Comparison of ENCODE assay signal across 24 mouse cellular contexts in genomic region chr13:73961177-73961576, GRCm38 (mm10). TPM values are rescaled to one million over a fixed set of nuclear protein-coding genes. Genes with fewer than 3 reads are reported as not detected.
A peak's percentile ranks its signal among the peaks of the same experiment; 100 is the strongest.
DNase-seq lines count a peak whose midpoint lies in the region; ATAC-seq and TF ChIP-seq lines count a peak whose summit lies in the region.
"Had no signal": no experiment of that assay in that cellular context is flagged by ENCODE, and none has a peak within 500 bp of the region (broad histone marks: within the 10 kb centered on the region; RNA-seq: fewer than 3 reads in every experiment).

No protein-coding gene starts in this region.

- H3K36me3 ChIP-seq in midbrain, embryonic 15.5 days (replicated peaks) = peaks cover 48% of the 10 kb centered on the region
- peaks cover 44% of the 10 kb centered on the region for H3K36me3 ChIP-seq in midbrain, embryonic 16.5 days (ENCODE audit: control insufficient read depth, insufficient read depth, low read length)

- peak overlapping the region; percentile 74 for H3K27ac ChIP-seq in layer of hippocampus, adult 2 months
- no peak overlapping the region for H3K27ac ChIP-seq in midbrain, embryonic 15.5 days
- no peak overlapping the region for H3K27ac ChIP-seq in midbrain, embryonic 16.5 days (ENCODE audit: low read length)
- H3K27ac ChIP-seq: forebrain, embryonic 15.5 days; heart, embryonic 10.5 days; liver, embryonic 15.5 days had no signal

- 79% methylated on average over 4 of the region's 4 CpGs for WGBS in midbrain, embryonic 15.5 days
- 80% methylated on average over 4 of the region's 4 CpGs for WGBS in midbrain, embryonic 16.5 days

- H3K4me1 ChIP-seq in midbrain, embryonic 15.5 days = no peaks in the 10 kb centered on the region
- no peaks in the 10 kb centered on the region for H3K4me1 ChIP-seq in midbrain, embryonic 16.5 days (ENCODE audit: control insufficient read depth, insufficient read depth, low read length)
- H3K4me1 ChIP-seq: forebrain, embryonic 15.5 days; heart, embryonic 10.5 days; liver, embryonic 15.5 days had no signal

- peak; percentile 77 for ATAC-seq in frontal cortex, adult (ENCODE audit: low TSS enrichment)
- ATAC-seq in midbrain, embryonic 15.5 days (replicated peaks) = peak; percentile 51; the same call in 1 of the 2 replicates
- ATAC-seq in midbrain, embryonic 16.5 days = no peak
- ATAC-seq in megakaryocyte progenitor cell, adult 5-6 weeks (replicated peaks; ENCODE audit: poor library complexity) = peak; percentile 34; the same call in 1 of the 2 replicates
- ATAC-seq: forebrain, embryonic 15.5 days; inflammation-experienced regulatory T-cells, adult 6 months had no signal

- H3K4me3 ChIP-seq in layer of hippocampus, adult 2 months = no peak overlapping the region
- H3K4me3 ChIP-seq in midbrain, embryonic 15.5 days = no peak overlapping the region
- no peak overlapping the region for H3K4me3 ChIP-seq in midbrain, embryonic 16.5 days (ENCODE audit: low read depth, low read length)
- H3K4me3 ChIP-seq: forebrain, embryonic 15.5 days; heart, embryonic 10.5 days; liver, embryonic 15.5 days; myocyte had no signal

- H3K9ac ChIP-seq in midbrain, embryonic 15.5 days = no peak overlapping the region
- H3K9ac ChIP-seq in midbrain, embryonic 16.5 days (ENCODE audit: low read depth, low read length) = no peak overlapping the region
- H3K9ac ChIP-seq: forebrain, embryonic 15.5 days; liver, embryonic 15.5 days had no signal

- no peaks in the 10 kb centered on the region for H3K27me3 ChIP-seq in midbrain, embryonic 15.5 days (replicated peaks)
- no peaks in the 10 kb centered on the region for H3K27me3 ChIP-seq in midbrain, embryonic 16.5 days (ENCODE audit: control insufficient read depth, insufficient read depth, low read depth, low read length)
- H3K27me3 ChIP-seq: forebrain, embryonic 15.5 days; liver, embryonic 15.5 days had no signal

- TF ChIP-seq CTCF in layer of hippocampus, adult 2 months (conservative IDR thresholded peaks at IDR 0.05) = peak; percentile 66

- no peaks in the 10 kb centered on the region for H3K9me3 ChIP-seq in midbrain, embryonic 15.5 days
- no peaks in the 10 kb centered on the region for H3K9me3 ChIP-seq in midbrain, embryonic 16.5 days (replicated peaks; ENCODE audit: control insufficient read depth, low read length, poor library complexity, severe bottlenecking)
- H3K9me3 ChIP-seq: forebrain, embryonic 15.5 days; heart, embryonic 10.5 days; liver, embryonic 15.5 days had no signal

- no peak for DNase-seq in frontal cortex, postnatal 10 days (ENCODE audit: low spot score in 2 of 2)
- no peak for DNase-seq in layer of hippocampus, adult 2 months (ENCODE audit: low spot score in 2 of 2)
- DNase-seq in layer of hippocampus, adult 8-10 months (ENCODE audit: low spot score in 2 of 2) = no peak
- no peak for DNase-seq in retina, embryonic 14.5 days (ENCODE audit: low spot score)
- DNase-seq: adrenal gland, postnatal 10 days; cerebellum, postnatal 10 days; gastrocnemius, postnatal 10 days; heart, postnatal 36 days; kidney, postnatal 10 days had no signal

- no peak overlapping the region for H3K4me2 ChIP-seq in midbrain, embryonic 15.5 days
- H3K4me2 ChIP-seq in midbrain, embryonic 16.5 days (ENCODE audit: low read length) = no peak overlapping the region
- H3K4me2 ChIP-seq: forebrain, embryonic 15.5 days; liver, embryonic 15.5 days had no signal

RNA-seq across cellular contexts. Expression of gene Zdhhc11, which starts 2.5 kb away (rescaled TPM):
- not detected for total RNA-seq in layer of hippocampus, adult 2 months (2021)
- not detected for total RNA-seq in layer of hippocampus, adult 8-10 months (2022)
- polyA plus RNA-seq in midbrain, embryonic 15.5 days (2015; fragmentation: Nextera tagmentation; extraction: Ambion mirVana) = not detected in 2 replicates
- polyA plus RNA-seq in midbrain, embryonic 16.5 days (2015; fragmentation: Nextera tagmentation; extraction: Ambion mirVana) = not detected in 2 replicates
- not detected in 2 replicates for total RNA-seq in megakaryocyte progenitor cell, adult 5-6 weeks (2015)
- total RNA-seq in megakaryocyte progenitor cell, adult 5-6 weeks (2017) = not detected in 2 replicates
- total RNA-seq: adrenal gland, postnatal 10 days; ES-E14; gastrocnemius, postnatal 10 days; heart, postnatal 36 days; layer of hippocampus, postnatal 10 days; left cerebral cortex, postnatal 25 days; megakaryocyte, adult 5-6 weeks; neutrophil, adult 5-6 weeks had no signal
- polyA plus RNA-seq: forebrain, embryonic 15.5 days; heart, embryonic 10.5 days; inflammation-experienced regulatory T-cells, adult 6 months; liver, embryonic 15.5 days; myocyte; spleen, adult 2 months had no signal

RNA-seq across cellular contexts. Expression of gene Brd9, which starts 23.6 kb away (rescaled TPM):
- total RNA-seq in layer of hippocampus, adult 2 months (2021) = 100 to 1,000 TPM; 114 to 139 TPM
- total RNA-seq in layer of hippocampus, adult 8-10 months (2022) = 100 to 1,000 TPM; 107 to 121 (median 112) TPM
- polyA plus RNA-seq in midbrain, embryonic 15.5 days (2015; fragmentation: Nextera tagmentation; extraction: Ambion mirVana) = 97.4 and 104 TPM in 2 replicates
- 98.6 and 99.0 TPM in 2 replicates for polyA plus RNA-seq in midbrain, embryonic 16.5 days (2015; fragmentation: Nextera tagmentation; extraction: Ambion mirVana)
- total RNA-seq in megakaryocyte progenitor cell, adult 5-6 weeks (2015) = 50.8 and 54.4 TPM in 2 replicates
- total RNA-seq in megakaryocyte progenitor cell, adult 5-6 weeks (2017) = 99.9 and 112 TPM in 2 replicates

RNA-seq across cellular contexts. Expression of gene Trip13, which starts 23.6 kb away (rescaled TPM):
- total RNA-seq in layer of hippocampus, adult 2 months (2021) = under 1 TPM; 0.49 to 0.76 TPM
- 1 to 10 TPM in 1 of 4 experiments, under 1 TPM in 3; 0.34 to 2.2 (median 0.65) TPM for total RNA-seq in layer of hippocampus, adult 8-10 months (2022)
- 11.6 and 13.0 TPM in 2 replicates for polyA plus RNA-seq in midbrain, embryonic 15.5 days (2015; fragmentation: Nextera tagmentation; extraction: Ambion mirVana)
- polyA plus RNA-seq in midbrain, embryonic 16.5 days (2015; fragmentation: Nextera tagmentation; extraction: Ambion mirVana) = 10.4 and 11.8 TPM in 2 replicates
- total RNA-seq in megakaryocyte progenitor cell, adult 5-6 weeks (2015) = 60.1 and 62.4 TPM in 2 replicates
- 49.5 and 60.7 TPM in 2 replicates for total RNA-seq in megakaryocyte progenitor cell, adult 5-6 weeks (2017)

RNA-seq across cellular contexts. Expression of gene Tppp, which starts 48.0 kb away (rescaled TPM):
- total RNA-seq in layer of hippocampus, adult 2 months (2021) = 100 to 1,000 TPM; 267 to 277 TPM
- 100 to 1,000 TPM; 243 to 278 (median 268) TPM for total RNA-seq in layer of hippocampus, adult 8-10 months (2022)
- 11.1 and 12.2 TPM in 2 replicates for polyA plus RNA-seq in midbrain, embryonic 15.5 days (2015; fragmentation: Nextera tagmentation; extraction: Ambion mirVana)
- polyA plus RNA-seq in midbrain, embryonic 16.5 days (2015; fragmentation: Nextera tagmentation; extraction: Ambion mirVana) = 13.9 and 16.1 TPM in 2 replicates
- total RNA-seq in megakaryocyte progenitor cell, adult 5-6 weeks (2015) = 0.17 TPM in 1 of 2 replicates, not detected in the other
- 0.04 and 0.17 TPM in 2 replicates for total RNA-seq in megakaryocyte progenitor cell, adult 5-6 weeks (2017)
- polyA plus RNA-seq: myocyte had no signal

Comparison
In these comparisons a context has a peak if more than half of its experiments do, and no peak if none do; other contexts are left out.
1. RNA of gene Trip13, which starts 23.6 kb away (total RNA-seq): 49.5 to 62.4 TPM in megakaryocyte progenitor cell, adult 5-6 weeks; 0.49 to 0.76 TPM in layer of hippocampus, adult 2 months and 0.34 to 2.2 TPM in layer of hippocampus, adult 8-10 months; every median in the first group is over 10 times any median in the second.